Mouse (Mus musculus) lung, embryonic 16.5 days (tissue): ENCODE measurements around the gene Lrrd1. TPM values are rescaled to one million over a fixed set of nuclear protein-coding genes. Genes with fewer than 3 reads are reported as not detected.
"Not testable (repeated sequence)": the region's sequence is repeated elsewhere in the genome, so short reads cannot be mapped to it uniquely, and the experiment has no call there.

Experiments
- ATAC-seq: fragments of 200-750 bp; cut with Nextera tagmentation; 2 replicates; pipeline ENCODE4 v1.8.0; 2017; ENCODE audit warnings: low read depth, mild to moderate bottlenecking, moderate library complexity
- H3K27ac ChIP-seq: fragments of 300-500 bp; sonication (generic); 2 replicates; pipeline ENCODE4 v1.5.1; 2014; ENCODE audit warnings: mild to moderate bottlenecking, control low read depth, low read length
- H3K27me3 ChIP-seq: fragments of 300-500 bp; sonication (generic); 2 replicates; pipeline ENCODE4 v1.6.1; 2014; ENCODE audit warnings: low read depth, low read length, mixed read lengths; ENCODE audit not compliant: control insufficient read depth, insufficient read depth
- H3K36me3 ChIP-seq: fragments of 300-500 bp; sonication (generic); 2 replicates; pipeline ENCODE4 v1.6.1; 2014; ENCODE audit warnings: low read length; ENCODE audit not compliant: control insufficient read depth, insufficient read depth
- H3K4me1 ChIP-seq: fragments of 300-500 bp; sonication (generic); replicated peaks from 2 replicates; pipeline ENCODE4 v1.6.1; 2014; ENCODE audit warnings: low read length, mixed read lengths; ENCODE audit not compliant: control insufficient read depth, insufficient read depth
- H3K4me2 ChIP-seq: fragments of 300-500 bp; sonication (generic); 2 replicates; pipeline ENCODE4 v1.6.1; 2014; ENCODE audit warnings: low read depth, low read length, control low read depth
- H3K4me3 ChIP-seq: fragments of 300-500 bp; sonication (generic); 2 replicates; pipeline ENCODE4 v1.5.1; 2014; ENCODE audit warnings: mild to moderate bottlenecking, low read length, control low read depth
- H3K9ac ChIP-seq: fragments of 300-500 bp; sonication (generic); 2 replicates; pipeline ENCODE4 v1.6.1; 2014; ENCODE audit warnings: low read length, control low read depth
- H3K9me3 ChIP-seq: fragments of 300-500 bp; sonication (generic); 2 replicates; pipeline ENCODE4 v1.6.1; 2016; ENCODE audit warnings: low read length; ENCODE audit not compliant: control insufficient read depth
- WGBS: fragments of 180-500 bp; shearing (Covaris S2); extraction: QIAGEN DNeasy Blood & Tissue Kit; methylation state at CpG from one replicate; pipeline ENCODE4 v1.1.7; 2014; 5-methylcytosine and 5-hydroxymethylcytosine counted together
- polyA plus RNA-seq: library from polyadenylated mRNA; unstranded; fragments of >200 nt; fragmentation: Nextera tagmentation; extraction: Ambion mirVana; gene quantifications from 2 replicates; pipeline ENCODE4 v1.2.1, GENCODE M21; 2015

The Lrrd1 gene
- polyA plus RNA-seq = 0.08 and 0.11 TPM in 2 replicates

GRCm38 (mm10) chr5:3845026-3845425 lies at the start of gene Lrrd1:
Lrrd1 (plus strand) TSS chr5:3845173.
- H3K4me2 ChIP-seq = peak within 1 kb of the TSS; percentile 41
- no peaks in the 10 kb centered on the region; the same call in 1 of the 2 replicates for H3K27me3 ChIP-seq
- no peaks in the 10 kb centered on the region for H3K9me3 ChIP-seq
- H3K36me3 ChIP-seq = peaks cover 3% of the 10 kb centered on the region; the same call in 1 of the 2 replicates
- H3K4me1 ChIP-seq = no peaks in the 10 kb centered on the region
- H3K9ac ChIP-seq = no peak within 1 kb of the TSS
- WGBS = 9% methylated on average over 24 of the region's 24 CpGs
- no peak for ATAC-seq
- peak within 1 kb of the TSS; percentile 17 for H3K4me3 ChIP-seq
- H3K27ac ChIP-seq = no peak within 1 kb of the TSS

GRCm38 (mm10) chr5:3797101-3797500 lies 47.9 kb upstream of the Lrrd1 start:
- not testable (repeated sequence) for H3K27me3 ChIP-seq, H3K4me2 ChIP-seq, H3K9me3 ChIP-seq, H3K36me3 ChIP-seq, H3K4me1 ChIP-seq, H3K27ac ChIP-seq, ATAC-seq, H3K4me3 ChIP-seq, H3K9ac ChIP-seq
- WGBS = 91% methylated on average over 2 of the region's 2 CpGs

GRCm38 (mm10) chr5:3798656-3799055 lies 46.3 kb upstream of the Lrrd1 start:
- H3K4me1 ChIP-seq, H3K9ac ChIP-seq, ATAC-seq, H3K9me3 ChIP-seq, H3K27ac ChIP-seq, H3K36me3 ChIP-seq, H3K4me2 ChIP-seq, H3K27me3 ChIP-seq, H3K4me3 ChIP-seq: not testable (repeated sequence)

- no peaks in the 10 kb centered on the region for H3K9me3 ChIP-seq
- WGBS = 77% methylated on average over 1 of the region's 1 CpGs
- H3K4me1 ChIP-seq = peaks cover 5% of the 10 kb centered on the region; the same call in 1 of the 2 replicates
- no peaks in the 10 kb centered on the region for H3K36me3 ChIP-seq
- H3K4me2 ChIP-seq = no peak overlapping the region
- H3K27ac ChIP-seq = no peak overlapping the region
- no peak overlapping the region for H3K9ac ChIP-seq
- no peaks in the 10 kb centered on the region for H3K27me3 ChIP-seq
- H3K4me3 ChIP-seq = no peak overlapping the region
- no peak for ATAC-seq
These were observed 44.9 kb upstream of the Lrrd1 start for GRCm38 (mm10) chr5:3800041-3800440.

GRCm38 (mm10) chr5:3800881-3801280 lies 44.1 kb upstream of the Lrrd1 start:
- Histone ChIP-seq H3K27ac (no peak overlapping the region), H3K9ac (no peak overlapping the region), H3K9me3 (no peaks in the 10 kb centered on the region), H3K27me3 (no peaks in the 10 kb centered on the region), H3K36me3 (no peaks in the 10 kb centered on the region), H3K4me2 (no peak overlapping the region), H3K4me1 (peaks cover 5% of the 10 kb centered on the region; the same call in 1 of the 2 replicates), H3K4me3 (no peak overlapping the region)
- no peak for ATAC-seq
- 69% methylated on average over 4 of the region's 4 CpGs for WGBS

GRCm38 (mm10) chr5:3801672-3802432 lies 43.1 kb upstream of the Lrrd1 start:
- 3% methylated on average over 18 of the region's 18 CpGs for WGBS
- Histone ChIP-seq H3K4me2 (peak overlapping the region; percentile 72), H3K4me1 (peaks cover 5% of the 10 kb centered on the region; the same call in 1 of the 2 replicates)

GRCm38 (mm10) chr5:3802433-3803291 lies 42.3 kb upstream of the Lrrd1 start, which contains the start of the genes Ankib1 and Krit1:
Ankib1 (minus strand) TSS chr5:3802925.
Krit1 (plus strand) TSS chr5:3803184.
- Histone ChIP-seq H3K36me3 (no peaks in the 10 kb centered on the region), H3K9ac (peak within 1 kb of the TSS; percentile 73), H3K27ac (peak within 1 kb of the TSS; percentile 83), H3K4me3 (peak within 1 kb of the TSS; percentile 71), H3K4me2 (peak within 1 kb of the TSS; percentile 72), H3K27me3 (no peaks in the 10 kb centered on the region), H3K4me1 (peaks cover 5% of the 10 kb centered on the region; the same call in 1 of the 2 replicates), H3K9me3 (no peaks in the 10 kb centered on the region)
- 0% methylated on average over 93 of the region's 109 CpGs for WGBS
- peak; percentile 97 for ATAC-seq

More at GRCm38 (mm10) chr5:3801672-3802432, 43.1 kb upstream of the Lrrd1 start:
- H3K36me3 ChIP-seq = no peaks in the 10 kb centered on the region
- ATAC-seq = no peak
- peak overlapping the region; percentile 71 for H3K4me3 ChIP-seq
- no peak overlapping the region for H3K27ac ChIP-seq
- H3K9ac ChIP-seq = peak overlapping the region; percentile 73
- no peaks in the 10 kb centered on the region for H3K27me3 ChIP-seq
- H3K9me3 ChIP-seq = no peaks in the 10 kb centered on the region

GRCm38 (mm10) chr5:3803292-3804165 lies 41.4 kb upstream of the Lrrd1 start:
- H3K9me3 ChIP-seq = no peaks in the 10 kb centered on the region
- under 1% methylated on average over 36 of the region's 36 CpGs for WGBS

More at GRCm38 (mm10) chr5:3803292-3804165, 41.4 kb upstream of the Lrrd1 start:
- Histone ChIP-seq H3K9ac (peak overlapping the region; percentile 73), H3K27me3 (no peaks in the 10 kb centered on the region), H3K36me3 (no peaks in the 10 kb centered on the region), H3K27ac (peak overlapping the region; percentile 83), H3K4me1 (peaks cover 5% of the 10 kb centered on the region; the same call in 1 of the 2 replicates), H3K4me2 (peak overlapping the region; percentile 72), H3K4me3 (peak overlapping the region; percentile 71)
- peak; percentile 72 for ATAC-seq
